Mouse (Mus musculus) neural tube, embryonic 13.5 days (tissue): ENCODE measurements around the gene Pip5k1c. TPM values are rescaled to one million over a fixed set of nuclear protein-coding genes. Genes with fewer than 3 reads are reported as not detected.

Experiments used
- ATAC-seq: fragments of 200-750 bp; cut with Nextera tagmentation; 2 replicates; pipeline ENCODE4 v1.8.0; 2017; ENCODE audit warnings: low read depth, mild to moderate bottlenecking, moderate TSS enrichment, moderate library complexity
- H3K27ac ChIP-seq: fragments of 300-500 bp; sonication (generic); replicated peaks from 2 replicates; pipeline ENCODE4 v1.5.1; 2015; ENCODE audit warnings: moderate library complexity, mild to moderate bottlenecking, inconsistent platforms
- H3K27me3 ChIP-seq: fragments of 300-500 bp; sonication (generic); 2 replicates; pipeline ENCODE4 v1.6.1; 2015; ENCODE audit warnings: mild to moderate bottlenecking, inconsistent platforms
- H3K36me3 ChIP-seq: fragments of 300-500 bp; sonication (generic); 2 replicates; pipeline ENCODE4 v1.6.1; 2015; ENCODE audit warnings: mild to moderate bottlenecking, inconsistent platforms
- H3K4me1 ChIP-seq: fragments of 300-500 bp; sonication (generic); replicated peaks from 2 replicates; pipeline ENCODE4 v1.6.1; 2015; ENCODE audit warnings: inconsistent platforms
- H3K4me2 ChIP-seq: fragments of 300-500 bp; sonication (generic); 2 replicates; pipeline ENCODE4 v1.6.1; 2015; ENCODE audit warnings: inconsistent platforms, mild to moderate bottlenecking, moderate library complexity
- H3K4me3 ChIP-seq: fragments of 300-500 bp; sonication (generic); 2 replicates; pipeline ENCODE4 v1.5.1; 2015; ENCODE audit warnings: mild to moderate bottlenecking, inconsistent platforms
- H3K9ac ChIP-seq: fragments of 300-500 bp; sonication (generic); 2 replicates; pipeline ENCODE4 v1.6.1; 2015; ENCODE audit warnings: moderate library complexity, mild to moderate bottlenecking, inconsistent platforms
- H3K9me3 ChIP-seq: fragments of 300-500 bp; sonication (generic); 2 replicates; pipeline ENCODE4 v1.6.1; 2016; ENCODE audit warnings: inconsistent platforms
- WGBS: fragments of 180-500 bp; shearing (Covaris S2); methylation state at CpG from one replicate; pipeline ENCODE4 v1.1.7; 2015; 5-methylcytosine and 5-hydroxymethylcytosine counted together
- polyA plus RNA-seq: library from polyadenylated mRNA; unstranded; fragments of >200 nt; fragmentation: Nextera tagmentation; extraction: Ambion mirVana; gene quantifications from 2 replicates; pipeline ENCODE4 v1.2.1, GENCODE M21; 2015

Pip5k1c gene
- 99.3 and 102 TPM in 2 replicates for polyA plus RNA-seq

GRCm38 (mm10) chr10:81292554-81293333 is at the start of gene Pip5k1c:
TSS of gene Pip5k1c (plus strand) at chr10:81292963.
- peak within 1 kb of the TSS; percentile 90 for H3K27ac ChIP-seq
- peaks cover 47% of the 10 kb centered on the region for H3K4me1 ChIP-seq
- H3K27me3 ChIP-seq, result peaks cover 27% of the 10 kb centered on the region
- peak within 1 kb of the TSS; percentile 92 for H3K9ac ChIP-seq
- H3K4me3 ChIP-seq, result peak within 1 kb of the TSS; percentile 88
- no peaks in the 10 kb centered on the region for H3K9me3 ChIP-seq
- peak; percentile 93 for ATAC-seq
- 0 out of 2 replicates have a peak, but pooled peaks cover 2% of the 10 kb centered on the region for H3K36me3 ChIP-seq
- H3K4me2 ChIP-seq, result peak within 1 kb of the TSS; percentile 90
- under 1% methylated on average over 79 of the region's 80 CpGs for WGBS

GRCm38 (mm10) chr10:81244146-81244545 is 48.6 kb upstream of the Pip5k1c start:
- peaks cover 34% of the 10 kb centered on the region for H3K27me3 ChIP-seq
- H3K9me3 ChIP-seq, result no peaks in the 10 kb centered on the region
- no peak overlapping the region for H3K9ac ChIP-seq
- H3K4me3 ChIP-seq, result no peak overlapping the region
- H3K4me2 ChIP-seq, result no peak overlapping the region
- WGBS, result 80% methylated on average over 4 of the region's 4 CpGs
- peaks cover 9% of the 10 kb centered on the region; the same call in 1 of the 2 replicates for H3K4me1 ChIP-seq
- no peak overlapping the region for H3K27ac ChIP-seq
- 0 out of 2 replicates have a peak, but pooled peaks have one; percentile 2 for ATAC-seq
- H3K36me3 ChIP-seq, result peaks cover 26% of the 10 kb centered on the region

- ATAC-seq, result peak; percentile 65
- no peaks in the 10 kb centered on the region for H3K9me3 ChIP-seq
- peaks cover 29% of the 10 kb centered on the region for H3K27me3 ChIP-seq
- no peak overlapping the region for H3K9ac ChIP-seq
- H3K4me1 ChIP-seq, result peaks cover 4% of the 10 kb centered on the region; the same call in 1 of the 2 replicates
- H3K36me3 ChIP-seq, result peaks cover 30% of the 10 kb centered on the region
- H3K27ac ChIP-seq, result no peak overlapping the region
- no peak overlapping the region for H3K4me2 ChIP-seq
- H3K4me3 ChIP-seq, result no peak overlapping the region
- 10% methylated on average over 17 of the region's 17 CpGs for WGBS
Observed at GRCm38 (mm10) chr10:81244595-81244994, 48.2 kb upstream of the Pip5k1c start.

- no peaks in the 10 kb centered on the region for H3K9me3 ChIP-seq
- ATAC-seq, result no peak
- WGBS, result 87% methylated on average over 6 of the region's 6 CpGs
- H3K9ac ChIP-seq, result no peak overlapping the region
- no peak overlapping the region for H3K4me2 ChIP-seq
- H3K4me1 ChIP-seq, result no peaks in the 10 kb centered on the region
- H3K27ac ChIP-seq, result no peak overlapping the region
- peaks cover 24% of the 10 kb centered on the region for H3K27me3 ChIP-seq
- no peak overlapping the region for H3K4me3 ChIP-seq
- H3K36me3 ChIP-seq, result peaks cover 35% of the 10 kb centered on the region
Observed at GRCm38 (mm10) chr10:81245166-81245565, 47.6 kb upstream of the Pip5k1c start.

- ATAC-seq, result no peak
- Histone ChIP-seq H3K9ac (no peak overlapping the region), H3K4me1 (peaks cover 11% of the 10 kb centered on the region), H3K27ac (no peak overlapping the region), H3K27me3 (peaks cover 27% of the 10 kb centered on the region), H3K36me3 (peaks cover 39% of the 10 kb centered on the region), H3K4me2 (no peak overlapping the region), H3K4me3 (no peak overlapping the region), H3K9me3 (no peaks in the 10 kb centered on the region)
- WGBS, result 96% methylated on average over 2 of the region's 2 CpGs
Observed at GRCm38 (mm10) chr10:81247804-81248203, 45.0 kb upstream of the Pip5k1c start.

GRCm38 (mm10) chr10:81249442-81249841 is 43.3 kb upstream of the Pip5k1c start:
- Histone ChIP-seq H3K4me3 (no peak overlapping the region), H3K4me2 (no peak overlapping the region), H3K36me3 (peaks cover 37% of the 10 kb centered on the region), H3K27me3 (peaks cover 43% of the 10 kb centered on the region), H3K9me3 (no peaks in the 10 kb centered on the region), H3K27ac (no peak overlapping the region), H3K4me1 (peaks cover 16% of the 10 kb centered on the region), H3K9ac (no peak overlapping the region)
- no peak for ATAC-seq
- 86% methylated on average over 8 of the region's 8 CpGs for WGBS

- ATAC-seq, result peak; percentile 77
- Histone ChIP-seq H3K4me1 (peaks cover 25% of the 10 kb centered on the region), H3K36me3 (peaks cover 20% of the 10 kb centered on the region; the same call in 1 of the 2 replicates), H3K4me3 (peak within 1 kb of the TSS; percentile 30), H3K4me2 (peak within 1 kb of the TSS; percentile 59), H3K9ac (peak within 1 kb of the TSS; percentile 65), H3K27ac (0 out of 2 replicates have a peak within 1 kb of the TSS, but pooled peaks have one; percentile 33), H3K9me3 (no peaks in the 10 kb centered on the region), H3K27me3 (peaks cover 70% of the 10 kb centered on the region)
- 11% methylated on average over 44 of the region's 44 CpGs for WGBS
Observed at GRCm38 (mm10) chr10:81252424-81253419, 40.0 kb upstream of the Pip5k1c start, which contains the start of gene Matk. TSS of gene Matk (plus strand) at chr10:81252935.

GRCm38 (mm10) chr10:81254886-81255285 is 37.9 kb upstream of the Pip5k1c start:
- 71% methylated on average over 1 of the region's 1 CpGs for WGBS
- no peak overlapping the region for H3K27ac ChIP-seq
- no peak overlapping the region for H3K9ac ChIP-seq
- H3K27me3 ChIP-seq, result peaks cover 92% of the 10 kb centered on the region
- H3K9me3 ChIP-seq, result no peaks in the 10 kb centered on the region
- no peak overlapping the region for H3K4me2 ChIP-seq
- H3K4me1 ChIP-seq, result peaks cover 36% of the 10 kb centered on the region
- H3K4me3 ChIP-seq, result no peak overlapping the region
- ATAC-seq, result no peak
- H3K36me3 ChIP-seq, result peaks cover 12% of the 10 kb centered on the region; the same call in 1 of the 2 replicates

- H3K27ac ChIP-seq, result no peak overlapping the region
- peaks cover 7% of the 10 kb centered on the region; the same call in 1 of the 2 replicates for H3K9me3 ChIP-seq
- H3K9ac ChIP-seq, result peak overlapping the region; percentile 69
- H3K4me1 ChIP-seq, result peaks cover 32% of the 10 kb centered on the region
- H3K27me3 ChIP-seq, result peaks cover 80% of the 10 kb centered on the region
- peaks cover 18% of the 10 kb centered on the region for H3K36me3 ChIP-seq
- peak overlapping the region; percentile 73 for H3K4me2 ChIP-seq
- no peak for ATAC-seq
- WGBS, result 1% methylated on average over 62 of the region's 62 CpGs
- peak overlapping the region; percentile 47 for H3K4me3 ChIP-seq
Observed at GRCm38 (mm10) chr10:81257158-81258039, 35.4 kb upstream of the Pip5k1c start.

GRCm38 (mm10) chr10:81259225-81259884 is 33.4 kb upstream of the Pip5k1c start:
- 40% methylated on average over 21 of the region's 21 CpGs for WGBS
- H3K4me3 ChIP-seq, result no peak overlapping the region
- H3K9me3 ChIP-seq, result peaks cover 7% of the 10 kb centered on the region; the same call in 1 of the 2 replicates
- H3K9ac ChIP-seq, result peak overlapping the region; percentile 41; the same call in 1 of the 2 replicates
- peaks cover 35% of the 10 kb centered on the region for H3K36me3 ChIP-seq
- peaks cover 60% of the 10 kb centered on the region for H3K27me3 ChIP-seq
- H3K27ac ChIP-seq, result no peak overlapping the region
- H3K4me1 ChIP-seq, result peaks cover 24% of the 10 kb centered on the region
- peak; percentile 13; the same call in 1 of the 2 replicates for ATAC-seq
- H3K4me2 ChIP-seq, result peak overlapping the region; percentile 13; the same call in 1 of the 2 replicates
